Mouse (Mus musculus): ENCODE measurements around the gene Psmc5.

- TF ChIP-seq CTCF (IDR thresholded peaks at IDR 0.05; ENCODE audit: low read depth) (peak; percentile 65), EP300 (IDR thresholded peaks at IDR 0.05; ENCODE audit: low read depth) (no peak)
These were observed at the start of gene Psmc5, which contains the start of gene Ftsj3 for GRCm38 (mm10) chr11:106255685-106256451.
